Mouse (Mus musculus): ENCODE results near the gene Dazap2. TPM values are rescaled to one million over a fixed set of nuclear protein-coding genes. Genes with fewer than 3 reads are reported as not detected.
"Not testable (repeated sequence)": the region's sequence is repeated elsewhere in the genome, so short reads cannot be mapped to it uniquely, and the experiment has no call there.

Dazap2 gene
- polyA plus RNA-seq, 1 experiment from 2014 or later, result 162 TPM

- Histone ChIP-seq H3K4me3 (peak overlapping the region; percentile 93), H3K27ac (replicated peaks) (peak overlapping the region; percentile 98), H3K9me3 (no peaks in the 10 kb centered on the region), H3K27me3 (no peaks in the 10 kb centered on the region), H3K4me2 (peak overlapping the region; percentile 74), H3K9ac (peak overlapping the region; percentile 70), H3K4me1 (replicated peaks) (peaks cover 28% of the 10 kb centered on the region), H3K36me3 (peaks cover 25% of the 10 kb centered on the region)
- ATAC-seq (ENCODE audit: low read depth), result peak; percentile 0
- 9% methylated on average over 43 of the region's 43 CpGs for WGBS
Measured at GRCm38 (mm10) chr15:100614218-100614995, 742 bp upstream of the Dazap2 start.

GRCm38 (mm10) chr15:100615825-100616220 lies 674 bp downstream of the Dazap2 start:
- Histone ChIP-seq H3K9me3 (no peaks in the 10 kb centered on the region), H3K27me3 (no peaks in the 10 kb centered on the region), H3K4me1 (replicated peaks) (peaks cover 28% of the 10 kb centered on the region), H3K27ac (replicated peaks) (peak overlapping the region; percentile 98), H3K36me3 (peaks cover 40% of the 10 kb centered on the region), H3K4me3 (peak overlapping the region; percentile 93), H3K9ac (peak overlapping the region; percentile 94), H3K4me2 (peak overlapping the region; percentile 75)
- WGBS, result under 1% methylated on average over 43 of the region's 43 CpGs
- peak; percentile 88 for ATAC-seq (ENCODE audit: low read depth)

GRCm38 (mm10) chr15:100616221-100616620 lies 1.1 kb downstream of the Dazap2 start:
- Histone ChIP-seq H3K36me3 (peaks cover 44% of the 10 kb centered on the region), H3K4me1 (replicated peaks) (peaks cover 28% of the 10 kb centered on the region), H3K4me2 (peak overlapping the region; percentile 75), H3K9me3 (no peaks in the 10 kb centered on the region), H3K4me3 (peak overlapping the region; percentile 93), H3K9ac (peak overlapping the region; percentile 94), H3K27me3 (no peaks in the 10 kb centered on the region), H3K27ac (replicated peaks) (peak overlapping the region; percentile 98)
- peak; percentile 26; the same call in 1 of the 2 replicates for ATAC-seq (ENCODE audit: low read depth)
- WGBS, result 1% methylated on average over 19 of the region's 19 CpGs

- no peak overlapping the region for H3K27ac ChIP-seq (replicated peaks)
- H3K27me3 ChIP-seq, result no peaks in the 10 kb centered on the region
- H3K4me2 ChIP-seq, result no peak overlapping the region
- H3K9me3 ChIP-seq, result no peaks in the 10 kb centered on the region
- WGBS, result 92% methylated on average over 7 of the region's 7 CpGs
- H3K9ac ChIP-seq, result no peak overlapping the region
- no peak overlapping the region for H3K4me3 ChIP-seq
- H3K4me1 ChIP-seq (replicated peaks), result peaks cover 15% of the 10 kb centered on the region
- H3K36me3 ChIP-seq, result peaks cover 53% of the 10 kb centered on the region
- no peak for ATAC-seq (ENCODE audit: low read depth)
Measured at GRCm38 (mm10) chr15:100619200-100619599, 4.1 kb downstream of the Dazap2 start.

DNA sequence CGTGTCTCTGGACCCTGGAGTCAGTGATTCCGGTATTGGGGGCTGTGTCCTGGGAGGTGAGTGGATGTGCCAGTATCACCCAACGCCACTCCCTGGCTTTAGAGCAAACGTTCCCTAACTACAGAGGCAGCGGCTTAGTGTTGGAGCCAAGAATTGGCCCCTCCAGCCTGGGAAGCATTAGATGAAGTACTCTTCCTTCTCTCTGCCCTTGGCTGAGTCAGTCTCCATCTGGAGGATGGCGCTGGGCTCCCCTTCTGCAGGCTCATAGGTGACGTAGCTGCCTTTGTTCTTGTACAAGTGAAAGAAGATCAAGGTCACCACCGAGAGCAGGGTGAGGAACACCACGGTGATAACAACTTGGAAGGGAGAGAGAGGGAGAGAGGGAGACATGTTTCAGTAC lies 6.5 kb downstream of the Dazap2 start:
- 78% methylated on average over 9 of the region's 9 CpGs for WGBS
- ATAC-seq (ENCODE audit: low read depth); H3K9me3 ChIP-seq; H3K9ac ChIP-seq; H3K4me1 ChIP-seq (replicated peaks); H3K27ac ChIP-seq (replicated peaks); H3K27me3 ChIP-seq; H3K4me2 ChIP-seq; H3K4me3 ChIP-seq: not testable (repeated sequence)
- peaks cover 53% of the 10 kb centered on the region for H3K36me3 ChIP-seq

DNA sequence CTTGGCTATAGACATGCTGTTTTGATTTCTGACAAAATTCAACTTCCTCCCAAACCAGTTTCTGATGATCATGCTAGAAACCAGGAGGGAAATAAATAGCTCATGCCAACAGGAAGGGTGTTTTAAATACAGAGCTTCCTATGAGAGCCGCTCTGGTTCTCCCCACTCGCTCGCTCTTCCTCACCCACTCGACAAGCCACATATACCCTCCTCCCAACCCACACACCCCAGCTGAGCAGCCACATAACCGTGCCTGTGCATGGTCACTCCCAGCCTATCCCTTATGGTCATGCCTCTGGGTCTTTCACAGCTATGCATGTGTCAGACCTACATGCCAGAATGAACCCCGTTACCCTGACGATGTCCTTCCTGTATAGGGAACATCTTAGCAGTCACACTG lies 7.0 kb downstream of the Dazap2 start:
- no peaks in the 10 kb centered on the region for H3K27me3 ChIP-seq
- no peak overlapping the region for H3K4me3 ChIP-seq
- 87% methylated on average over 7 of the region's 7 CpGs for WGBS
- no peaks in the 10 kb centered on the region for H3K9me3 ChIP-seq
- no peak for ATAC-seq (ENCODE audit: low read depth)
- peaks cover 50% of the 10 kb centered on the region for H3K36me3 ChIP-seq
- no peaks in the 10 kb centered on the region for H3K4me1 ChIP-seq (replicated peaks)
- no peak overlapping the region for H3K4me2 ChIP-seq
- no peak overlapping the region for H3K9ac ChIP-seq
- H3K27ac ChIP-seq (replicated peaks), result no peak overlapping the region

DNA sequence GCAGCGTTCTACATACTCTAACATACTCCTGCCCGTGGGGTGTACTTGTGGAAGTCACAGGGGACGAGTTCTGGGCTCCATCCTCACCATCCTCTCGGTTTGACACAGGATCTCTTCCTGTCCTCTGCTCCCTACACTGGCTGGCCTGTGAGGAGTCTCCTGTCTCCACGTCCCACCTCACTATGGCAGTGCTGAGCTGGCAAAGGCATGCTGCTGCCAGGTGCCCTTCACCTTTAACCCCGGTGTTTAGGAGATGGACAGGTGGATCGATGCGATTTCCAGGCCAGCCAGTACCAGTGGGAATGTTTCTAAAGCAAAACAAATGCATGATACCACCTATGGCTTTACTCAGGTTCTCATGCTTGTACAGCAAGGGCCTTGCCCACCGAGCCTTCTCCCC lies 8.6 kb downstream of the Dazap2 start:
- Histone ChIP-seq H3K9ac (no peak overlapping the region), H3K27ac (replicated peaks) (no peak overlapping the region), H3K36me3 (peaks cover 34% of the 10 kb centered on the region), H3K4me2 (no peak overlapping the region), H3K9me3 (no peaks in the 10 kb centered on the region), H3K4me1 (replicated peaks) (peaks cover 8% of the 10 kb centered on the region; the same call in 1 of the 2 replicates), H3K4me3 (no peak overlapping the region), H3K27me3 (no peaks in the 10 kb centered on the region)
- 92% methylated on average over 9 of the region's 9 CpGs for WGBS
- ATAC-seq (ENCODE audit: low read depth), result no peak

DNA sequence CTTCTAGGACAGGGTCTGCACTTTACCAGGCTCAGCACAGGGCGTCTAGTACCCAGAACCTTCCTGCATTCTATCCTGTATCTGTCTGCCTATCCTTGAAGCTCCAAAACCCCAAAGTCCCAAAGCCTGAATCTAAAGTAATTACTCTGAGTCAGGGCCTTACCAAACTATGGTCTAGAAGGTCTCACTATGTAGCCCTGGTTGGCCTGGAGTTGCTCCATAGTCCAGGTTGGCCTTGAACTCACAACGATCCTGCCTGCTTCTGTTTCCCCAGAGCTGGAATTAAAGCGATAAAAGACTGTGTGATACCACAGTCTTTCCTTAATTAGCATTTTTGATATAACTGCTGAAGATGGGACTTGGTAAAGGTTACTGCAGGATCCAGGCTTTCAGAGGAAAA lies 9.3 kb downstream of the Dazap2 start:
- no peaks in the 10 kb centered on the region for H3K9me3 ChIP-seq
- no peak for ATAC-seq (ENCODE audit: low read depth)
- H3K27ac ChIP-seq (replicated peaks), result no peak overlapping the region
- peaks cover 8% of the 10 kb centered on the region; the same call in 1 of the 2 replicates for H3K4me1 ChIP-seq (replicated peaks)
- no peaks in the 10 kb centered on the region for H3K27me3 ChIP-seq
- H3K9ac ChIP-seq, result no peak overlapping the region
- H3K4me3 ChIP-seq, result no peak overlapping the region
- H3K36me3 ChIP-seq, result peaks cover 27% of the 10 kb centered on the region
- 86% methylated on average over 3 of the region's 3 CpGs for WGBS
- no peak overlapping the region for H3K4me2 ChIP-seq

GRCm38 (mm10) chr15:100627287-100627686 lies 12.1 kb downstream of the Dazap2 start:
- no peak overlapping the region for H3K9ac ChIP-seq
- 13% methylated on average over 10 of the region's 10 CpGs for WGBS
- peaks cover 8% of the 10 kb centered on the region; the same call in 1 of the 2 replicates for H3K4me1 ChIP-seq (replicated peaks)
- H3K4me3 ChIP-seq, result no peak overlapping the region
- H3K4me2 ChIP-seq, result no peak overlapping the region
- no peak for ATAC-seq (ENCODE audit: low read depth)
- no peak overlapping the region for H3K27ac ChIP-seq (replicated peaks)
- H3K27me3 ChIP-seq, result peaks cover 5% of the 10 kb centered on the region
- no peaks in the 10 kb centered on the region for H3K9me3 ChIP-seq
- H3K36me3 ChIP-seq, result no peaks in the 10 kb centered on the region

GRCm38 (mm10) chr15:100627774-100628370 lies 12.7 kb downstream of the Dazap2 start:
- H3K9ac ChIP-seq, result 0 out of 2 replicates have a peak overlapping the region, but pooled peaks have one; percentile 12
- H3K27me3 ChIP-seq, result peaks cover 6% of the 10 kb centered on the region
- no peak overlapping the region for H3K4me3 ChIP-seq
- H3K27ac ChIP-seq (replicated peaks), result no peak overlapping the region
- 2% methylated on average over 11 of the region's 11 CpGs for WGBS
- no peak for ATAC-seq (ENCODE audit: low read depth)
- H3K9me3 ChIP-seq, result no peaks in the 10 kb centered on the region
- H3K36me3 ChIP-seq, result no peaks in the 10 kb centered on the region
- no peak overlapping the region for H3K4me2 ChIP-seq
- H3K4me1 ChIP-seq (replicated peaks), result peaks cover 8% of the 10 kb centered on the region; the same call in 1 of the 2 replicates

DNA sequence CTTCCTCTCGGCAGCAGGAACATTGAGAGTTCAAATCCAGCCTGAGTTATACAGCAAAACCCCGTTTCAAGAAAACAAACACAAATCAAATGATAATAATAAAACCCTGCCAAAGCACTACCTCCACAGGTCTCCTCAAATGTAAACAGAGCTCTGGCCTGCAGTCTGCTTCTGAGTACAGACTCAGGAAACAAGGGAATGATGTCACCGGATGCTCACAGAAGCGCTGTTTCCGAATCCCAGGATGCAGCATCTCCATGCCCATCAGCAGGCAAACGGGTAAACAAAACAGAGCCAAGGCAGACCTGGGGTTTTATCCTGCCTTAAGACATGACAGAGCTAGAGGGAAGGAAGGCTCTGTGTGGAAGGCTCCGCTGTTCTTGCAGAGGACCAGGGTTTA lies 13.6 kb downstream of the Dazap2 start:
- no peak for ATAC-seq (ENCODE audit: low read depth)
- Histone ChIP-seq H3K4me1 (replicated peaks) (peaks cover 8% of the 10 kb centered on the region; the same call in 1 of the 2 replicates), H3K27me3 (peaks cover 13% of the 10 kb centered on the region), H3K4me3 (no peak overlapping the region), H3K27ac (replicated peaks) (no peak overlapping the region), H3K36me3 (no peaks in the 10 kb centered on the region), H3K9ac (no peak overlapping the region), H3K9me3 (no peaks in the 10 kb centered on the region), H3K4me2 (no peak overlapping the region)
- WGBS, result 55% methylated on average over 7 of the region's 7 CpGs

DNA sequence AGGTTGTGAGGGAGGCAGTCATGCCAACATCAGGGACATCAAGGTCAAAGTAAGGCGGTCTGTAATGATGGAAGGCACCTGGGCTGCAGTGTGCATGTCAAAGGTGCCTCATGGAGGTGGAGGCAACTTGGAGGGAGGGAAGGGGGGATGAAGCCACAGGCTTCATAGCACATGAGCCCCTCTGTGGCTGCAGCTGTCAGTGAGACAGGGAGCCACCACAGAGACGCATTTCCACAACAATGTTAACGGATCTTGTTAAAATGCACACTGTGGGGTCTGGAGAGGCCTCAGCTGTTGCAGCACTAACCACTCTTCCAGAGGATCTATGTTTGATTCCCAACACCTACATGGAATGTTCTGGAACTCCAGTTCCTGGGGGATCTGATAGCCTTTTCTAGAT lies 15.0 kb downstream of the Dazap2 start:
- Histone ChIP-seq H3K9me3 (no peaks in the 10 kb centered on the region), H3K27me3 (peaks cover 24% of the 10 kb centered on the region), H3K36me3 (no peaks in the 10 kb centered on the region), H3K9ac (no peak overlapping the region), H3K4me3 (no peak overlapping the region), H3K27ac (replicated peaks) (no peak overlapping the region), H3K4me2 (no peak overlapping the region), H3K4me1 (replicated peaks) (peaks cover 8% of the 10 kb centered on the region; the same call in 1 of the 2 replicates)
- WGBS, result 62% methylated on average over 3 of the region's 3 CpGs
- ATAC-seq (ENCODE audit: low read depth), result no peak
